Mouse (Mus musculus) heart, adult 2 months (tissue): ENCODE results near the gene Mfsd11.

Experiments used
- CTCF ChIP-seq: fragments of 200-600 bp; IDR thresholded peaks from 2 replicates; pipeline ENCODE4 v1.8.1; 2022; ENCODE audit warnings: antibody characterized with exemption, mild to moderate bottlenecking, moderate library complexity
- EP300 ChIP-seq: fragments of 200-500 bp; IDR thresholded peaks from 2 replicates; pipeline ENCODE4 v1.6.1; 2011; ENCODE audit warnings: low read depth, low read length, control low read depth; ENCODE audit not compliant: insufficient read depth
- POLR2A ChIP-seq: fragments of 200-500 bp; IDR thresholded peaks from 2 replicates; pipeline ENCODE4 v1.6.1; 2011; ENCODE audit warnings: mild to moderate bottlenecking, low read depth, low read length, control low read depth; ENCODE audit not compliant: insufficient read depth

GRCm38 (mm10) chr11:116807526-116807925 lies 44.7 kb upstream of the Mfsd11 start:
- TF ChIP-seq CTCF (no peak), POLR2A (no peak), EP300 (no peak)
